Comparison of ENCODE assay signal across 8 mouse cellular contexts in the genomic region with DNA sequence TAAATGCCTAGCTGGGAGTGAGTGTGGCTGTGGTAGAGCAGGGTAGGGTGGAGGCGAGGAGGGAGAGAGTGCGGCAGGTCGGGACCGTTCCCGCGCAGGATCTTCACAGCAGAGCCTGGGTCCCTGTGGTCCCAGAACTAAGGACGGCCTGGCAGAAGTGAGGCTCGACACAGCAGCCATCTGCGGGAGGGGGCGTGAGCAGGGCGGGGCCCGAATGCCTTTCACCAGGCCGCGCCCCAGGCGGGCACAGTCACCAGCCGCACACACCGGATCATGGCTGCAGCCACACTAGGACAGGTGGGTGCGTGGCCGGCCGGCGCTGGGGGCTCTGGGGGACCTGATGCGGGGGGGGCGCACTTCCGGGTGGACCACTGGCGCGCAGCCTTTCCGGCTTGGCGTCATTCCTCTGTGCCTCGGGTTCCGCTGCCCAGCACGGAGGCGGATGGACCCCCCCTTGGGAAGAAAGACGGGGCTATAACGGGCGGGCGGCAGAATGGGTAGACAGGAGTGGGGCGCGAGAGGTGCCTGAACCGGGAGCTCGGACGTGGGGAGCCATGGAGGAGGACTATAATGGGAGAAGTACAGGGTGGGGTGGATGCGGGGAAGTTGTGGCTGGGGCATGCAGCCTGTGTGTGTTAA. TPM values are rescaled to one million over a fixed set of nuclear protein-coding genes. Genes with fewer than 3 reads are reported as not detected.
DNase-seq lines count a peak whose midpoint lies in the region; ATAC-seq and TF ChIP-seq lines count a peak whose summit lies in the region.

A gene (plus strand): TSS at position 51 of the 639 bp plus-strand sequence.

- H3K4me3 ChIP-seq in hindbrain, embryonic 12.5 days = peak within 1 kb of the TSS; percentile 61
- peak within 1 kb of the TSS; percentile 67 for H3K4me3 ChIP-seq in lung, postnatal 0 days (ENCODE audit: low read depth, low read length)

- peak; percentile 90 for DNase-seq in R1 (ENCODE audit: low read depth, low spot score)
- peak; percentile 78 to 86 for DNase-seq in cerebellum, postnatal 25 days
- DNase-seq in frontal cortex, postnatal 25 days (ENCODE audit: low spot score in 2 of 2) = peak; percentile 39 to 43
- peak; percentile 70 to 81 for DNase-seq in layer of hippocampus, postnatal 10 days (ENCODE audit: low spot score in 2 of 2)
- DNase-seq in lung, postnatal 0 days (ENCODE audit: low spot score) = peak; percentile 87
- peak; percentile 43 for DNase-seq in ovary, postnatal 10 days (ENCODE audit: low spot score)
- DNase-seq in thymus, postnatal 10 days (ENCODE audit: low spot score in 2 of 2) = peak; percentile 73

- H3K4me2 ChIP-seq in hindbrain, embryonic 12.5 days (replicated peaks) = peak within 1 kb of the TSS; percentile 66
- H3K4me2 ChIP-seq in lung, postnatal 0 days (replicated peaks; ENCODE audit: low read depth, low read length) = peak within 1 kb of the TSS; percentile 85

- H3K27ac ChIP-seq in hindbrain, embryonic 12.5 days = peak within 1 kb of the TSS; percentile 85
- H3K27ac ChIP-seq in lung, postnatal 0 days (ENCODE audit: low read length) = peak within 1 kb of the TSS; percentile 94

- TF ChIP-seq EP300 in lung, postnatal 0 days (IDR thresholded peaks at IDR 0.05) = no peak

- WGBS in hindbrain, embryonic 12.5 days = under 1% methylated on average over 42 of the region's 42 CpGs
- WGBS in lung, postnatal 0 days = under 1% methylated on average over 40 of the region's 42 CpGs

- H3K27me3 ChIP-seq in hindbrain, embryonic 12.5 days = no peaks in the 10 kb centered on the region
- no peaks in the 10 kb centered on the region for H3K27me3 ChIP-seq in lung, postnatal 0 days (replicated peaks; ENCODE audit: insufficient read depth, low read length)

- peak; percentile 4; the same call in 1 of the 2 replicates for TF ChIP-seq CTCF in lung, postnatal 0 days (IDR thresholded peaks at IDR 0.05)

- H3K4me1 ChIP-seq in hindbrain, embryonic 12.5 days = peaks cover 30% of the 10 kb centered on the region
- peaks cover 14% of the 10 kb centered on the region for H3K4me1 ChIP-seq in lung, postnatal 0 days (ENCODE audit: insufficient read depth, low read depth, low read length)

- ATAC-seq in hindbrain, embryonic 12.5 days (ENCODE audit: low FRiP score) = peak; percentile 72
- peak; percentile 62 for ATAC-seq in lung, postnatal 0 days

- H3K9me3 ChIP-seq in hindbrain, embryonic 12.5 days (replicated peaks) = no peaks in the 10 kb centered on the region
- H3K9me3 ChIP-seq in lung, postnatal 0 days (ENCODE audit: low read length) = no peaks in the 10 kb centered on the region

- peak within 1 kb of the TSS; percentile 82 for H3K9ac ChIP-seq in hindbrain, embryonic 12.5 days
- peak within 1 kb of the TSS; percentile 62 for H3K9ac ChIP-seq in lung, postnatal 0 days (replicated peaks; ENCODE audit: low read depth)

- H3K36me3 ChIP-seq in hindbrain, embryonic 12.5 days = no peaks in the 10 kb centered on the region
- H3K36me3 ChIP-seq in lung, postnatal 0 days (ENCODE audit: insufficient read depth, low read length) = no peaks in the 10 kb centered on the region

RNA-seq across cellular contexts. Expression of the gene that starts here (rescaled TPM):
- polyA plus RNA-seq in hindbrain, embryonic 12.5 days (2016; fragmentation: Nextera tagmentation; extraction: Ambion mirVana) = 35.2 and 36.9 TPM in 2 replicates
- 10 to 100 TPM; 20.8 to 22.9 TPM for total RNA-seq in layer of hippocampus, postnatal 10 days (2021)
- polyA plus RNA-seq in lung, postnatal 0 days (2015; fragmentation: Nextera tagmentation; extraction: Ambion mirVana) = 29.4 and 39.8 TPM in 2 replicates

Comparison
In these comparisons a context has a peak if more than half of its experiments do, and no peak if none do; other contexts are left out.
1. Peak in every context shown above with its lines: DNase-seq, ATAC-seq, H3K4me3 ChIP-seq and H3K27ac ChIP-seq.